8 mouse cellular contexts compared by ENCODE assay signal in the genomic region with DNA sequence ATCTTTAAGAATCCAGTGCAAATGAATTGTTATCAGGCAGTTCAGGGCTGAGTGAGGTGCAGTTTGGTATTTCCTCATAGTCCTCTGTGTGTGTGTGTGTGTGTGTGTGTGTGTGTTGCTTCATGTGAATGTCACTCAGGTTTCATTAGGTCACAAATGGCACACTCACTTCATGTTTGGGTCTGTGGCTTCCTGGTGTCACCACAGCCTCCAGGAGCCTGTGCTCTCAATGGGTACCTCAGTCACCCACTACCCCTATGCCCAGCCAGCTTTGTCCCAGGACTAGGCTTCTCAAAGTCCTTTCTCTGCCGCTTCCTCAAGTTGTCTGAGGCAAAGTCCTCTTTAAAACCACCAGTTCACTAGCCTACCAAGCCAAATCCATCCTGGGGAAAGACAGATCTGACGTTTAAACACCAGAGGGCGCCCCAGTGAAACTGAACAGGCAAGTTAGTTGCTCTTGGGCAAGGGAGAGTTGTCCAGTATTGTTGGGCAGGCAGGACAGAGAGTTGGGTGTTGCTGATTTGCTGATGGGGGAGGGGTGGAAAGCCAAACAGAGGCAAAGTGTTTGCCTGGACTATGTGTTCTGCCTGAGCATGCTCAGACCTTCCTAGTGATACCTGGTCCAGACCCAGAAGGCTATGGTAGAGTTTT. TPM values are rescaled to one million over a fixed set of nuclear protein-coding genes. Genes with fewer than 3 reads are reported as not detected.
DNase-seq lines count a peak whose midpoint lies in the region; ATAC-seq lines count a peak whose summit lies in the region.

No protein-coding gene starts in this region.

- 10% methylated on average over 3 of the region's 3 CpGs for WGBS in midbrain, embryonic 13.5 days

- H3K9me3 ChIP-seq in midbrain, embryonic 13.5 days, result no peaks in the 10 kb centered on the region

- no peaks in the 10 kb centered on the region for H3K36me3 ChIP-seq in midbrain, embryonic 13.5 days

- peak; percentile 31 for DNase-seq in WW6 (ENCODE audit: low read depth, low spot score)
- peak; percentile 90 to 93 for DNase-seq in cerebellum, postnatal 10 days
- DNase-seq in gastrocnemius, postnatal 14 days, result peak; percentile 81
- DNase-seq in kidney, adult 11 months, result peak; percentile 78
- DNase-seq in left cerebral cortex, postnatal 36 days (ENCODE audit: low spot score in 2 of 2), result peak; percentile 58 to 77
- DNase-seq in spleen, adult 12 weeks (ENCODE audit: low spot score), result peak; percentile 32

- no peaks in the 10 kb centered on the region for H3K4me1 ChIP-seq in midbrain, embryonic 13.5 days (replicated peaks)

- peak; percentile 58 for ATAC-seq in midbrain, embryonic 13.5 days
- ATAC-seq in inflammation-experienced regulatory T-cells, adult 6 months, result no peak

- no peak overlapping the region for H3K27ac ChIP-seq in midbrain, embryonic 13.5 days

- H3K27me3 ChIP-seq in midbrain, embryonic 13.5 days, result no peaks in the 10 kb centered on the region

- no peak overlapping the region for H3K4me2 ChIP-seq in midbrain, embryonic 13.5 days (replicated peaks)

- no peak overlapping the region for H3K4me3 ChIP-seq in midbrain, embryonic 13.5 days (replicated peaks)

- no peak overlapping the region for H3K9ac ChIP-seq in midbrain, embryonic 13.5 days (replicated peaks)

- intact Hi-C loops in gastrocnemius, postnatal 14 days (cut with DNase I; ENCODE audit: low total_unique reads), result loop anchor here (2.0 to 10.0 kb wide), 2 partner anchors 421 to 561 kb away; no protein-coding TSS in a partner anchor
- intact Hi-C loops in left cerebral cortex, postnatal 36 days (cut with DNase I), result loop anchor here (5.0 kb wide), 1 partner anchor 423 kb away; no protein-coding TSS in a partner anchor

RNA-seq across cellular contexts. Expression of a gene that starts 20.8 kb away (rescaled TPM):
- not detected for total RNA-seq in gastrocnemius, postnatal 14 days (2021)
- total RNA-seq in left cerebral cortex, postnatal 36 days (2021), result not detected
- polyA plus RNA-seq in midbrain, embryonic 13.5 days (2015; fragmentation: Nextera tagmentation; extraction: Ambion mirVana), result 0.19 and 0.38 TPM in 2 replicates
- 1 to 10 TPM in 2 of 3 experiments, under 1 TPM in 1; 0.35 to 1.3 (median 1.1) TPM for polyA plus RNA-seq in inflammation-experienced regulatory T-cells, adult 6 months (2017; shearing (Covaris generic))

Comparison
In these comparisons a context has a peak if more than half of its experiments do, and no peak if none do; other contexts are left out.
1. DNase-seq: peak in every context shown above with its lines; median percentile 92 in cerebellum, postnatal 10 days; 81 in gastrocnemius, postnatal 14 days; 78 in kidney, adult 11 months; 68 in left cerebral cortex, postnatal 36 days; 32 in spleen, adult 12 weeks; 31 in WW6.